Mouse (Mus musculus): ENCODE measurements around the gene Olfr435. TPM values are rescaled to one million over a fixed set of nuclear protein-coding genes. Genes with fewer than 3 reads are reported as not detected.

Gene Olfr435
- not detected for total RNA-seq (2023)

DNA sequence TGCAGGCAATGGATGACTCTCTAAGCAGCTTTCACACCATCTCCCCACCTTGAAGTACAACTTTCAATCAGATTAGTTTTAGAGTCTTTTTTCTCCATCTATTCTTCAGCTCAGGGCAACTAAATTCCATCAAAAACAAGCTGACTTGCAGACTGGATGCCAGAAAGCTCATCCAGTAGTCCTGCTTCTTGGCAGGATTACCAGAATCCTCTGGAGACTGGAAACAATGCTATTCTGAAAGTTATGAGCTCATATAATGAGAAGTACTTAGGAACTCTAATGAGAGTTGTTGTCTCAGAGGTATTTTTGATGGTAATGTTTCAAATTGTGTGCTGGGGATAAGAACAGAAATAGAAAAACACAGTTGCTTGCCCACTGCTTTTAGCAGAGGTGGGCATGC, at the start of gene Olfr435:
TSS of gene Olfr435 (plus strand) at position 366 of the 400 bp plus-strand sequence.

DNA sequence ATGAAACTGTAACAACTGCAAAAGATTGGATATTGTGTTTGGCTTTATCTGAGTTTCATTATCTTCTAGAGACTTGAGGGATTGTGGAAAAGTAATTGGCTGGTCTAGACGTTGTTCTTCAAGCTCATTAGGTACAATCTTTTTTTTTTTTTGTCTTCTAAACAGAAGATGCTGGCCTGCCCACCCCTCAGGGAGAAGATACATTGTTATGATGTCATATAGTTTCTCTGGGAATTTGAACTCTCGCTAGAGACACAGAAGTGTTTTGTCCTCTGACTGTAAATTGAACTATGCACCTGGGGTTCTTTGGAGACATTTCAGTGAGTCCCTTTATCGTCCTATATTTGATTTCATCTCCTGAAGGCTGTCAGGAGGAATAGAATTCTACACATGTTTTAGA, 34.0 kb upstream of the Olfr435 start, which contains the start of gene Olfr437:
TSS of gene Olfr437 (plus strand) at position 301 of the 400 bp plus-strand sequence.

DNA sequence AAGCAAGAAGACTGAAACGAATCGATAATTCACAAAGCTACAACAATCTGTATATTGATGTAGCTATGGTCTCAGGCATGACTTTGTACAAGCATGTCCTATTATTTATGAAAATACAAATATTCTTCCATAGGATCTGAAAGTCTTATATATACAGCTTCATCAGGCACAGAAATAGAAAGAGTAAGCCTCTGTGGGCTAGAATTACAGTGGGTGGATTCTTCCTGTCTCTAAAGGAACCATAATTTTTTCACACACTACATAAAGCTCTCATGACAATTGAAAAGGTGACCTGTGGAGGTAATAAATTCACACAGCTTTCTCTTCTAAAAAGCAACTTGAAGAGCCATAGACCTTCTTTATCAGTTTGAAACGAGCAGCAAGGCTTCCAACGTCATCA, 25.1 kb upstream of the Olfr435 start, which contains the start of gene Olfr13:
TSS of gene Olfr13 (plus strand) at position 301 of the 400 bp plus-strand sequence.

DNA sequence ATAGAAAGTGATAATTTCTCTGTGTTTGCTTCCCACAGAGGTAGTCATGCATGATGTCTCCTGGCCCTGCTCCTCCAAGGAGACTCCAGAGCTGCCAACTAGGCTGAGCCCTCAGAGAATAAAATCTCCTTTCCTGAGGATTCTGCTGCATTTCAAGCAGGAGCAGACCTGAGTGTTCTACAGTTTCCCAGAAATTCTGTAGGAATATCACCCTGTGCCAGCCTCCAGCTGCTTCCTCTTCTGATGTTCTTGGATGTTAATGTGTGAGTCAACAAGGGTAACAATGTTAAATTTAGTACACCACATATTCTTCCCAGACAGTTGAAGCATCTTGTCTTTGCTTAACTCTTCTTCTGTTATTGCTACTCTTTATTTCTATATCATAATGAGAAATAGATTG, 15.9 kb downstream of the Olfr435 start, which contains the start of gene Olfr434:
TSS of gene Olfr434 (plus strand) at position 149 of the 400 bp plus-strand sequence.

DNA sequence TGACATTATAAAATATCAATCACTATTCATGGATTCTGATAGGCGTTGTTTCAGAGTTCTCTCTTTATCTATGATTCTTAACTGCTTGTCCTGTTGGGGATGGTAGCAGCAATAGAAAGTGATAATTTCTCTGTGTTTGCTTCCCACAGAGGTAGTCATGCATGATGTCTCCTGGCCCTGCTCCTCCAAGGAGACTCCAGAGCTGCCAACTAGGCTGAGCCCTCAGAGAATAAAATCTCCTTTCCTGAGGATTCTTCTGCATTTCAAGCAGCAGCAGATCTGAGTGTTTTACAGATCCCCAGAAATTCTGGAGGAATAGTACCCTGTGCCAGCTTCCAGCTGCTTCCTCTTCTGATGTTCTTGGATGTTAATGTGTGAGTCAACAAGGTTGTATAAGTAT, 34.3 kb downstream of the Olfr435 start, which contains the start of gene Olfr47:
TSS of gene Olfr47 (plus strand) at position 275 of the 400 bp plus-strand sequence.

Other genes starting within 250 kb of the Olfr435 start
- gene Olfr444, start 248.1 kb upstream of the Olfr435 start, total RNA-seq (2023): not detected
- gene Olfr441, start 90.8 kb upstream of the Olfr435 start, total RNA-seq (2023): not detected
- gene Olfr237-ps1, start 50.6 kb upstream of the Olfr435 start, total RNA-seq (2023): not detected
- not detected for gene Olfr437, start 33.9 kb upstream of the Olfr435 start, total RNA-seq (2023)
- gene Olfr13, start 25.0 kb upstream of the Olfr435 start, total RNA-seq (2023): not detected
- not detected for gene Olfr434, start 15.9 kb downstream of the Olfr435 start, total RNA-seq (2023)
- gene Olfr47, start 34.4 kb downstream of the Olfr435 start, total RNA-seq (2023): not detected
- gene Arhgef5, start 68.4 kb downstream of the Olfr435 start, total RNA-seq (2023): 1 to 10 TPM; 1.1 to 1.2 TPM
- not detected for gene Nobox, start 112.4 kb downstream of the Olfr435 start, total RNA-seq (2023)